Mouse (Mus musculus) E14TG2a.4 (cell line): ENCODE measurements around the gene Pfkfb2.

Experiments used
- H3K27me3 ChIP-seq: 2 replicates; pipeline ENCODE4 v1.6.1; 2014; ENCODE audit warnings: low read length, control low read depth; ENCODE audit not compliant: insufficient read depth
- H3K36me3 ChIP-seq: 2 replicates; pipeline ENCODE4 v1.6.1; 2014; ENCODE audit warnings: low read length, control low read depth; ENCODE audit not compliant: insufficient read depth
- H3K4me1 ChIP-seq: replicated peaks from 2 replicates; pipeline ENCODE4 v1.6.1; 2014; ENCODE audit warnings: low read depth, low read length, control low read depth
- H3K4me3 ChIP-seq: replicated peaks from 2 replicates; pipeline ENCODE4 v1.5.1; 2014; ENCODE audit warnings: mild to moderate bottlenecking, low read length
- H3K9me3 ChIP-seq: 2 replicates; pipeline ENCODE4 v1.6.1; 2014; ENCODE audit warnings: low read length, control low read depth
- CTCF ChIP-seq: conservative IDR thresholded peaks from 2 replicates; pipeline ENCODE4 v1.5.1; 2014; ENCODE audit warnings: low read length
- NANOG ChIP-seq: IDR thresholded peaks from 2 replicates; pipeline ENCODE4 v1.6.1; 2014; ENCODE audit warnings: borderline replicate concordance, low read length, mixed read lengths
- POU5F1 ChIP-seq: IDR thresholded peaks from 2 replicates; pipeline ENCODE4 v1.6.1; 2014; ENCODE audit warnings: low read length, borderline replicate concordance

Gene Pfkfb2

DNA sequence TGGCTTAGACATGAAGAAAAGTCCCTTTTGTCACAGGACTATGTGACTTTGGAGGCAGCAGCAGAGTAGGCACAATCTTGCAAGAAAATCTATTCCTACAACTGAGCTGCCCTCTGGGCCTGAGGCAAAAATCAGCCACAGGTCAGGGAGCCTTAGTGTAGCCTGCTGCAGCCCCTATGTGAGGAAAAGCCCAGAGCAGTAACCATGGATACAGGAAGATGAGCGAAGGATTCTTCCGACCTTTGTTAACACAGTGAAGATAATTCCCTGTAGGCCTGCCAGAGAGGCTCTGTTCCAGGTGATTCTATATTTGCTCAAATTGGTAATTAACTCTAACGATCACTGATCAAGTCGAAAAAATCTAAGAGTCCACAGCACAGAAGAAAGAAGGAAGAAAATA, 85.0 kb downstream of the Pfkfb2 start:
- no peaks in the 10 kb centered on the region for H3K36me3 ChIP-seq
- TF ChIP-seq NANOG (no peak), CTCF (no peak), POU5F1 (no peak)
- no peak overlapping the region for H3K4me3 ChIP-seq
- H3K9me3 ChIP-seq, result no peaks in the 10 kb centered on the region
- no peaks in the 10 kb centered on the region for H3K27me3 ChIP-seq
- H3K4me1 ChIP-seq, result no peaks in the 10 kb centered on the region

DNA sequence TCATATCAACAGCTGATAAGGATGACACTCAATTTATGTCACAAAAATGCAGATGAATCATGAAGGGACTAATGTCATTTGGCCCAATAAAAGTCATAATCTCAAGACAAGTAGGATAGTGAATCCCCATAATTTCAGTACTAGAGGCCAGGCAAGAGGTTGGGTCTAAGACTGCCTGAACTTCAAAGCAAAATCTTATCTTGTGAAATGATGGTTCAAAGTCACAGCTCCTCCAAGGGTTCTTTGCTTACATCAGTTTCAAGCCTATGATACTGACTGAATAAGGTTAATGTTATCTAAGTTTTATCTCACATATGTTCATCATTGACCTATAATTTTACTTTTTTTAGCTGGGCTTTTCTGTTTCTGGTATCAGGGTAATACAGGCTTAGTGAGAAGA, 88.1 kb downstream of the Pfkfb2 start:
- TF ChIP-seq NANOG (no peak), CTCF (no peak), POU5F1 (no peak)
- Histone ChIP-seq H3K4me3 (no peak overlapping the region), H3K4me1 (no peaks in the 10 kb centered on the region), H3K27me3 (no peaks in the 10 kb centered on the region), H3K9me3 (no peaks in the 10 kb centered on the region), H3K36me3 (no peaks in the 10 kb centered on the region)
